Mouse (Mus musculus) inflammation-experienced regulatory T-cells, adult 6 months (primary cell): ENCODE results near the gene Cldn11. TPM values are rescaled to one million over a fixed set of nuclear protein-coding genes. Genes with fewer than 3 reads are reported as not detected.

Experiments used
- ATAC-seq: one replicate; pipeline ENCODE4 v1.8.0; 2017
- polyA plus RNA-seq, 3 experiments: library from polyadenylated mRNA; unstranded; fragments of 100-300 nt; shearing (Covaris generic); gene quantifications; one replicate each; pipeline ENCODE4 v1.2.1; 2017

Gene Cldn11
- polyA plus RNA-seq, 3 experiments from 2014 or later: not detected

DNA sequence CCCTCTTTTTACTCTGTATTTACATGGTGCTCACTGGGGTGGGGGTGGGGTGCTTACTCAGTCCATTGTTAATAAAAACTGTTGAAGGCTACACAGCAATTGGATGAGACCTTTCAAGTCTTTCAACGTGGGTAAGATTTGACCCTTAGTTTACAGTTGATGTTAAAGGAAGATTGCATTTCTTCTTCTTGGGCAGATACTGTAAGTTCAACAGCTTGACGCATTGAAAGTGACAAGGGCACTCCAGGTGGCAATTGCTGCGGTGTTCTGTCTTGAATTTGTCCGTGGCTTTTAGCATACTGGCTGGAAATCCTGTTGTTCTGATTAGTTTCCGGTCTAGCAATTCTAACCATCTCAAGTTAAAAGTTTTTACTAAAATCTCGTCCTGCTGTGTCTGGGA, 11.6 kb downstream of the Cldn11 start:
- ATAC-seq: no peak

- no peak for ATAC-seq
These were observed 13.1 kb downstream of the Cldn11 start for GRCm38 (mm10) chr3:31162860-31163259.

DNA sequence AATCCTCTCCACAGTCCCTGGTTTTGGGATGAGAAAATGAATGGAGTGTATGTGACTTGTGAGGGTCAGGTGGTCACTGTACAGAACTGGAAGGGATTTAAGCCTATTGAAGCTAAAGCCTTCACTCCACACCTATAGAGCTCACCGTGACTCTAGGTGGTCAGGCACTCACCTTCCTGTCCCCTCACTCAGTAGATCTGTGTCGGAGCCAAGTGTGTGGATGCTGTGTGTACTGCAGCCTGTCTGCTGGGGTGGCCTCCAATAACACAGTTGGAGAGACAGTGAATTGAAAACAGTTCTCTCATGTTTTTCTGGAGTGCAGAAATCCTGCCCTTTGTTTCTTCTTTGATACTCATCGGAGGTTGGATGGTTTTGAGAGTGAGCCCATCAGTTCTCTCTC, 16.1 kb downstream of the Cldn11 start:
- ATAC-seq: no peak

GRCm38 (mm10) chr3:31166365-31166871, 16.7 kb downstream of the Cldn11 start:
- ATAC-seq: no peak

GRCm38 (mm10) chr3:31190342-31190741, 40.6 kb downstream of the Cldn11 start:
- no peak for ATAC-seq

- no peak for ATAC-seq
These were observed 41.7 kb downstream of the Cldn11 start for GRCm38 (mm10) chr3:31191402-31191801.

DNA sequence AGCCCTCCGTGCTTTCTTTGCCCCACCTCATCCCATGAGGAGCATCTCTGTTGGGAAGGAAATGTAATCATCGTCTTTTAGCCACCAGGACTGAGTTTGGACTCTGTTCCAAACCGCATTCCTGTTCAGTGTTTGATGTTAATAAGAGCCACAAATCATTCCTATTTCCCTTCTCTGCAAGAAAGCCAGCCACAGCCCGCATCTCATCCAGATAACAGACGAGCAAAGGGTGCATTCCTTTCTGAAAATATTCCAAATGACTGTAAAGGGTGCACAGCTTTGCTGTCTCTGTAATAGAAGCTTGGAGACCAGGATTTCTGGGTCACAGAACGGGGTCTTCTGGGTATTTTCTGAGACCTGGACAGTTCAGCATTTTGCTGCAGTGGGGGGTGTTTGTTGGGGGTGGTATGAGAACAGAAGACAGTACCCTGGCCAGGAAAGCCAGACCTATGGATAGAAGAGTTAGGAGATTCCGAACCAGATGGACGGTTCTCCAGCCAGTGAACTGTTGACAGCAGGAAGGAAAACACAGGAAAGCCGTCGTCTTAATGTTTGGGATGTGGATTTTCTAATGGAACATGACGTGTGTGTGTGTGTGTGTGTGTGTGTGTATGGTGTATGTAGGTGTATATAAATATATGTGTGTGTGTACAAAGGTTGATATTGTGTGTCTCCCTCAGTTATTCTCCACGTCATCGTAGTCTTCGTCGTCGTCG, 49.6 kb downstream of the Cldn11 start:
- ATAC-seq: no peak

DNA sequence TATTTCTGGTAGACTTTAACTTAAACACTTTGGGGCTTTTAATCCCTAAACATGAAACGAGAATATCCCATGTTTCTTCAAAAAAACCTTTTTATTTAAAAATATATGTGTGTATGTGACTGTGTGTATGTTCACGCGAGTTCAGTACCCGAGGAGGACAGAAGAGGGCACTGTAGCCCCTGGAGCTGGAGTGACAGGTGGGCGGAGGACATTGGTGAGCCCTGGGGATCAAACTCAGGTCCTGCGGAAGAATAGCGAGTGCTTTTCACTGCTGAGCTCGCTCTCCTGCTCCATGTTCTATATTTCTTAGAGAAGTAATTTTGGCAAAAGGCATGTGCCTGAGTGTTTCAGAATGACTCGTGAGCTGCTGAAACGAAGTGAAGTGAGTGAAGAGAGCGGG, 54.2 kb downstream of the Cldn11 start:
- no peak for ATAC-seq

- no peak for ATAC-seq
These were observed 55.4 kb downstream of the Cldn11 start for GRCm38 (mm10) chr3:31205167-31205566.

GRCm38 (mm10) chr3:31208046-31208445, 58.3 kb downstream of the Cldn11 start:
- ATAC-seq: no peak

DNA sequence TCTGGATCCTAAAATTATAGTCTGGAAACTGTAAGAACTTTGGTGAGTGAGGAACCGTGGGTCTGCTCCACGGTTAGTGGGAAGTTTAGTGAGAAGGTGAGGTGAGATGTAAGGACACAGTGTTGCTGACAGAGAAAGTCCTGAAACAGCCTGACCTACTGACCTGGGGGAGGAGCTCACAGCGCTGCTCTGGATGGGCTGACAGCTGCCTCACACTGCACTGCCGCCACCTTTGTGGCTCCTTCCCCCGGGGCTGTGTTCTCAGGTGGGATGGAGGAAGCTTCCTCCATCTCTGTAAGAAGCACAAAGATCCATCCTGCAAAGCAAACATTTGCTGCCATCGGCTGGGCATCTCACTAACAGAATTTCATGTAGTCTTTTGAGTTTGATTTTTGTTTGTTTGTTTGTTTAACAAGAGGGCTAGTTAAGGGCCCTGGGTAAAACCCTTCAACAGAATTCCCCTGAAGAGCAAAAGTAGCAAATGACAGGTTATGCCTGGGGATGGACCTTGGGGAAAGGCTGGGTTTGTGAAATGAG, 58.8 kb downstream of the Cldn11 start:
- no peak for ATAC-seq

- no peak for ATAC-seq
These were observed 59.3 kb downstream of the Cldn11 start for GRCm38 (mm10) chr3:31209001-31209400.

- no peak for ATAC-seq
These were observed 62.7 kb downstream of the Cldn11 start for GRCm38 (mm10) chr3:31212205-31213038.

DNA sequence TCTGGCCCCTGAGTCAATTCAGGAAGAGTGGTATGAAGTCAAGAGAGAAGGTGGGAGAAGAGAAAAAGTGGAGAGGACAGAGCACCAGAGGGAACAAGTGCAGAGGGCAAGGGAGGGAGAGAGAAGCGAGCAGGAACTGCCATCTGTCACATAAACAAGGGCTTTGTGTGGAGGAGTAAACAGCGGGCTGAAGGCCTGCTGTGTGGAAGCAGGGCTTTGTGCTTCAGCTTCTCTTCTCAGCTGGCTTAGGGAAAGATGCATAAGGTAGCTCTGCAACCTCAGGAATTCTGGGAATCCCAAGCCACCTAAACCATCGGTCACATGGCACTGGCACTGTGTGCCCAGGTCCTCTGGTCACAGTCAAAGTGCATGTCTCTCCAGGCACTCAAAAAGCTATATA, 64.1 kb downstream of the Cldn11 start:
- no peak for ATAC-seq

Other genes starting within 250 kb of the Cldn11 start
- 10 to 100 TPM; 33.9 to 61.5 (median 43.2) TPM for gene Phc3, start 180.5 kb upstream of the Cldn11 start, polyA plus RNA-seq
- gene Prkci, start 154.2 kb upstream of the Cldn11 start, polyA plus RNA-seq: 1 to 10 TPM; 1.5 to 2.5 (median 1.8) TPM
- gene Skil, start 54.9 kb upstream of the Cldn11 start, polyA plus RNA-seq: 10 to 100 TPM; 29.8 to 63.7 (median 62.7) TPM
- gene Slc7a14, start 160.5 kb downstream of the Cldn11 start, polyA plus RNA-seq: under 1 TPM in 1 of 3 experiments, not detected in 2; 0.04 TPM